Mouse (Mus musculus): Measurements from ENCODE around the gene Rab3a. TPM values are rescaled to one million over a fixed set of nuclear protein-coding genes. Genes with fewer than 3 reads are reported as not detected.

Gene Rab3a
- total and polyA plus RNA-seq, 2 experiments = 2.7 to 10.4 TPM

DNA sequence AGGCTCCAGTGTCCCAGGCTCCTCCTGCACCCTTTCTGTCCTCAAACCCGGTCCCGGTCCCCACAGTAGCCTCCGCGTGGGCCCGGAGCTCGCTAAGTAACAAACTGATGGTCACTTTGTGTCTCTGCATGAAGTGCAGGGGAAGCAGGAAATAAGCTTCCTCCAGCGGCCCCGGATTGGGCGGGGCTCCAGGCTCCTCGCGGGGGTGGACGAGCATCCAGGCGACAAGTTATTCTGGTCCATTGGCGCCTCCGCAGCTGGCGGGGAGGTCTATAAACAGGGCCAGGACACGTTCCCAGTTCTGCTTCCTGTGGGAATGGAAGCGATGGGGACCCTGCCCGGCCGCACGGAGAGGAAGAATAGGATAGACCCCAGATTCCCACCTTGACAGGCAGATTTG is 1.3 kb upstream of the Rab3a start:
- Histone ChIP-seq H3K4me1 (ENCODE audit: control insufficient read depth, insufficient read depth, low read length) (peaks cover 6% of the 10 kb centered on the region; the same call in 1 of the 2 replicates), H3K9ac (ENCODE audit: low read depth, low read length) (peak overlapping the region; percentile 50), H3K27me3 (ENCODE audit: control insufficient read depth, insufficient read depth, low read length) (no peaks in the 10 kb centered on the region), H3K4me3 (ENCODE audit: insufficient read depth, low read depth, low read length) (peak overlapping the region; percentile 18), H3K36me3 (ENCODE audit: control insufficient read depth, insufficient read depth, low read length) (no peaks in the 10 kb centered on the region), H3K27ac (replicated peaks; ENCODE audit: insufficient read depth, low read depth, low read length) (peak overlapping the region; percentile 85), H3K79me2 (ENCODE audit: control insufficient read depth, insufficient read depth, low read length) (peaks cover 4% of the 10 kb centered on the region; the same call in 1 of the 2 replicates)
- no peak for TF ChIP-seq CTCF (IDR thresholded peaks at IDR 0.05; ENCODE audit: low read depth, low read length)
- TF ChIP-seq POLR2A (IDR thresholded peaks at IDR 0.05; ENCODE audit: extremely low read depth, insufficient read depth, low read length) = peak; percentile 45; the same call in 1 of the 2 replicates
- no peak for DNase-seq (ENCODE audit: extremely low read depth, low read depth, low spot score)
- 47% methylated on average over 21 of the region's 21 CpGs for WGBS

DNA sequence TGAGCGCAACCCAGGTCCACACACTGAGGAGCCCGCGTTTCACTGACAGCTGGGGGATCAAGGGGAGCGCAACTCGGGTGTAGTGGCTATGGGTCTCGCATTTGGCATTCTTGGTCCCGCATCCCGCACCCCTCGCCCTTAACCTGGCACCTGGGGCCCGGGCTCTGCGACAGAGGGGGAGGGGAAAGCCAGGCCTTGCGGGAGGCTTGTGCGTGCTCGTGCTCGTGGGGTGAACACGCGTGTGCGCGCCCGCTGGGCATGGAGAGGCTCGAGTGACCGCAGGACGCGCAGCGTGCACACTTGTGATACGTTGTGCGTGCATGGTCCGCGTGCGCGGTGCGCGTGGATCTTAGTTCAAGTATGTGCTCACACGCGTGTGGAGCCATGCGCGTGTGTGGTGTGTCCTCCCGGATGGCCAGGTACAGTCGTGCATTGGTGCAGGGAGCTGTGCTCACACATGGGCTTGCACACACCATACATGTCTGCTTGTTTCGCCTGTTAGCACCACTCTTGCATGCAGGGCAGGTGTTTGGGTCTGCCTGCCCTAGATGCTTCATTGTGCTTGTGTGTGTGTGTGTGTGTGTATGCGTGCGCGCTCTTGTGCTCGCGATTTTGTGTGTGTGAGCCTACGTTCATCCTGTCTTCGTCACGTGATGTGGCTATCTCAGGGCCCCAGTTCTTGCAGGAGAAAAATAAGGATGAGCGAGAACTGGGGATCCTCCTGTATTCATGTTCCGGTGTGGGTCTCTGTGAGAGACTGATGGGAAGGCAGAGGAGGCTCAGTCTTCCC is 587 bp downstream of the Rab3a start:
- Histone ChIP-seq H3K9ac (ENCODE audit: low read depth, low read length) (peak overlapping the region; percentile 82), H3K79me2 (ENCODE audit: control insufficient read depth, insufficient read depth, low read length) (peaks cover 4% of the 10 kb centered on the region; the same call in 1 of the 2 replicates), H3K36me3 (ENCODE audit: control insufficient read depth, insufficient read depth, low read length) (no peaks in the 10 kb centered on the region), H3K4me1 (ENCODE audit: control insufficient read depth, insufficient read depth, low read length) (peaks cover 12% of the 10 kb centered on the region), H3K4me3 (ENCODE audit: insufficient read depth, low read depth, low read length) (peak overlapping the region; percentile 62), H3K27ac (replicated peaks; ENCODE audit: insufficient read depth, low read depth, low read length) (peak overlapping the region; percentile 49), H3K27me3 (ENCODE audit: control insufficient read depth, insufficient read depth, low read length) (no peaks in the 10 kb centered on the region)
- WGBS = 11% methylated on average over 50 of the region's 50 CpGs
- DNase-seq (ENCODE audit: extremely low read depth, low read depth, low spot score) = no peak
- no peak for TF ChIP-seq POLR2A (IDR thresholded peaks at IDR 0.05; ENCODE audit: extremely low read depth, insufficient read depth, low read length)
- TF ChIP-seq CTCF (IDR thresholded peaks at IDR 0.05; ENCODE audit: low read depth, low read length) = no peak

DNA sequence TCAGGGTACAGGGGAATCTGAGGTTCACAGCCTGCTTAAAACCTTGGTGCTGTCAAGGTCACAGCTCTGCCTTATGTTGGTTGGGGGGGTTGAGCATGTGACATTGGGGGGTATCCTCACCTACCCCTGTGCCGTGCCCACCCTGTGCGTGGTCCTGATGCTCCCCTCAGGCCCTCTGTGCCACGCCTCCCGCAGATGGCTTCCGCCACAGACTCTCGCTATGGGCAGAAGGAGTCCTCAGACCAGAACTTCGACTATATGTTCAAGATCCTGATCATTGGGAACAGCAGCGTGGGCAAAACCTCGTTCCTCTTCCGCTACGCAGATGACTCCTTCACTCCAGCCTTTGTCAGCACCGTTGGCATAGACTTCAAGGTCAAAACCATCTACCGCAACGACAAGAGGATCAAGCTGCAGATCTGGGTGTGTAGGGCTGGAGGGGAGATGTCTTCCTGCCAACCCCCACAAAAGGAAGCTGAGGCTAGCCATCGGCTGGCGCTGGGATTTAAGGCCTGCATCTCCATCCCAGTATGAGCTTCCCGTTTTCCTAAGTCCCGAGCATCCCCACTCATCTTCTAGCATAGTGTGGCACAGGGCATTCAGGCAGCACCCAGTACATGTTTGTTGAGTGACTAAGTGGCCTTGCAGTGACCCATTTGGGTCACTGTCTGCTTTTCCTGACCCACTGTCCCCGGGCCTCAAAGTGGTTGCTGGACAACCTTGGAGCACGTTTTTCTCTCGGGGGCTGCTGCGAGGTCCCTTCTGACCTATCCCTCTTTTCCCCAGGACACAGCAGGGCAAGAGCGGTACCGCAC is 1.4 kb downstream of the Rab3a start:
- Histone ChIP-seq H3K27me3 (ENCODE audit: control insufficient read depth, insufficient read depth, low read length) (no peaks in the 10 kb centered on the region), H3K9ac (ENCODE audit: low read depth, low read length) (no peak overlapping the region), H3K27ac (replicated peaks; ENCODE audit: insufficient read depth, low read depth, low read length) (no peak overlapping the region), H3K79me2 (ENCODE audit: control insufficient read depth, insufficient read depth, low read length) (peaks cover 4% of the 10 kb centered on the region; the same call in 1 of the 2 replicates), H3K36me3 (ENCODE audit: control insufficient read depth, insufficient read depth, low read length) (no peaks in the 10 kb centered on the region), H3K4me1 (ENCODE audit: control insufficient read depth, insufficient read depth, low read length) (peaks cover 12% of the 10 kb centered on the region), H3K4me3 (ENCODE audit: insufficient read depth, low read depth, low read length) (no peak overlapping the region)
- 85% methylated on average over 24 of the region's 24 CpGs for WGBS
- TF ChIP-seq CTCF (IDR thresholded peaks at IDR 0.05; ENCODE audit: low read depth, low read length) (no peak), POLR2A (IDR thresholded peaks at IDR 0.05; ENCODE audit: extremely low read depth, insufficient read depth, low read length) (no peak)
- no peak for DNase-seq (ENCODE audit: extremely low read depth, low read depth, low spot score)

DNA sequence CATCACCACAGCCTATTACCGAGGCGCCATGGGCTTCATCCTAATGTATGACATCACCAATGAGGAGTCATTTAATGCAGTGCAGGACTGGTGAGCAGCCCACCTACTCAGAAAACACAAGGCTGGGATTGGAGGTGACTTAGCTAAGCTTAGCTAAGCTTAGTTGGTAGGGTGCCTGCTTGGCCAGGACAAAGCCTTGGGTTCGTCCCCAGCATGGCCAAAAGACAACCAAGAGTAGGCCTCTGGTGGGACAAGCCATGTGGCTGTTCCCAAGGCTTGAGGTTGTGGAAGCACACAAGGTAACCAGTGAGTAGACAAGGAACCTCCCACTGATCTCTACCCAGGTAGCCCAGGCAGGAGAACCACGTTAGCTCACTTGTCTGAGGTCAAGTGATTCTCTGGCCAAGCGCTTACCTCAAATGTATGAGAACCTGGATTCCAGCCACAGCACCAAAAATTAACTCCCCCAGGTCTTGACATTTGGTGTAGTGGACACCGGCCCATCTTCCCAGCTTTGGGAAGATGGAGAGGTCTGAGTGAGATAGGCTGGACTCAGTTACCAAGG is 2.1 kb downstream of the Rab3a start:
- peaks cover 4% of the 10 kb centered on the region; the same call in 1 of the 2 replicates for H3K79me2 ChIP-seq (ENCODE audit: control insufficient read depth, insufficient read depth, low read length)
- no peaks in the 10 kb centered on the region for H3K36me3 ChIP-seq (ENCODE audit: control insufficient read depth, insufficient read depth, low read length)
- DNase-seq (ENCODE audit: extremely low read depth, low read depth, low spot score) = no peak
- 90% methylated on average over 6 of the region's 6 CpGs for WGBS
- H3K9ac ChIP-seq (ENCODE audit: low read depth, low read length) = no peak overlapping the region
- H3K27ac ChIP-seq (replicated peaks; ENCODE audit: insufficient read depth, low read depth, low read length) = no peak overlapping the region
- no peaks in the 10 kb centered on the region for H3K27me3 ChIP-seq (ENCODE audit: control insufficient read depth, insufficient read depth, low read length)
- no peak for TF ChIP-seq POLR2A (IDR thresholded peaks at IDR 0.05; ENCODE audit: extremely low read depth, insufficient read depth, low read length)
- TF ChIP-seq CTCF (IDR thresholded peaks at IDR 0.05; ENCODE audit: low read depth, low read length) = no peak
- H3K4me1 ChIP-seq (ENCODE audit: control insufficient read depth, insufficient read depth, low read length) = peaks cover 12% of the 10 kb centered on the region
- no peak overlapping the region for H3K4me3 ChIP-seq (ENCODE audit: insufficient read depth, low read depth, low read length)

DNA sequence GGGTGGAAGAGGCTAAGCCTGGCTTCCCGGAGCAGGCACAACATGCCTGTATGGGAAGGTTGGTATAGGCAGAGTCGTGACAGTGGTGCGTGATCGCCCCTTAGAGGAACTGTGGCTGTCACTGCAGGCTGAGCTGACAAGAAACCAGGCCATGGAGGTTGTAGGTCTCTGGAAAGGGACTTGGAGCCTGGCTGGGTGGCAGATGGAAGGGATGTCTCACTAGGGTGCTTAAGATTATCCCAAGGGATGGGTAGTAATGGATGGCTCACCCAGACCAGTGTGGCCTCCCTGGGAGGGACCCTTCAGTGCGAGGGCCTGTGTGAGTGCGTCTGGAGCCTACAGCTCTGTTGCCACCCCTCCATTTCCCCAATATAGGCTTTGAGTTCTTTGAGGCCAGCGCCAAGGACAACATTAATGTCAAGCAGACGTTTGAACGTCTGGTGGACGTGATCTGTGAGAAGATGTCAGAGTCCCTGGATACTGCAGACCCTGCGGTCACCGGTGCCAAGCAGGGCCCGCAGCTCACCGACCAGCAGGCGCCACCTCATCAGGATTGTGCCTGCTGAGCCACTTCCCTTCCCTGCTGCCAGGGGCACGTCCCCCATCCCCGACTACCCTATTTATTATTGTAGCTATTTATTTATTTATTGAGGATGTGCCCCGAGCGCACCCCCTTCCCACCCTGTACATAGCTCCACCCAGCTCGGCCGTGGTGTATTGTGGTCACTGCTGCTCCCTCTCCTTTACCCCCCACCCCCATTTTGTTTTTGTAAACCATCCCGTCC is 3.2 kb downstream of the Rab3a start:
- Histone ChIP-seq H3K79me2 (ENCODE audit: control insufficient read depth, insufficient read depth, low read length) (peaks cover 4% of the 10 kb centered on the region; the same call in 1 of the 2 replicates), H3K9ac (ENCODE audit: low read depth, low read length) (no peak overlapping the region), H3K4me1 (ENCODE audit: control insufficient read depth, insufficient read depth, low read length) (peaks cover 12% of the 10 kb centered on the region), H3K4me3 (ENCODE audit: insufficient read depth, low read depth, low read length) (no peak overlapping the region), H3K27me3 (ENCODE audit: control insufficient read depth, insufficient read depth, low read length) (no peaks in the 10 kb centered on the region), H3K36me3 (ENCODE audit: control insufficient read depth, insufficient read depth, low read length) (no peaks in the 10 kb centered on the region), H3K27ac (replicated peaks; ENCODE audit: insufficient read depth, low read depth, low read length) (no peak overlapping the region)
- DNase-seq (ENCODE audit: extremely low read depth, low read depth, low spot score) = no peak
- TF ChIP-seq CTCF (IDR thresholded peaks at IDR 0.05; ENCODE audit: low read depth, low read length) (peak; percentile 61), POLR2A (IDR thresholded peaks at IDR 0.05; ENCODE audit: extremely low read depth, insufficient read depth, low read length) (no peak)
- WGBS = 89% methylated on average over 22 of the region's 22 CpGs
